Mouse (Mus musculus): Measurements from ENCODE around the gene Clec4d. TPM values are rescaled to one million over a fixed set of nuclear protein-coding genes. Genes with fewer than 3 reads are reported as not detected.

The Clec4d gene
- polyA plus RNA-seq, 1 experiment from 2014 or later: 0.59 TPM

Other genes with a start within 250 kb of the Clec4d start
- gene Clec4b1, start 212.1 kb upstream of the Clec4d start, polyA plus RNA-seq (2015; fragmentation: Nextera tagmentation; extraction: Ambion mirVana): not detected in 2 replicates
- gene Clec4a2, start 155.7 kb upstream of the Clec4d start, polyA plus RNA-seq (2015; fragmentation: Nextera tagmentation; extraction: Ambion mirVana): 6.2 and 6.4 TPM in 2 replicates
- gene Clec4b2, start 89.2 kb upstream of the Clec4d start, polyA plus RNA-seq (2015; fragmentation: Nextera tagmentation; extraction: Ambion mirVana): 0.14 TPM in 1 of 2 replicates, not detected in the other
- gene Clec4n, start 32.3 kb upstream of the Clec4d start, polyA plus RNA-seq (2015; fragmentation: Nextera tagmentation; extraction: Ambion mirVana): 5.0 TPM in 2 replicates
- 0.21 and 0.48 TPM in 2 replicates for gene Clec4e, start 27.8 kb downstream of the Clec4d start, polyA plus RNA-seq (2015; fragmentation: Nextera tagmentation; extraction: Ambion mirVana)
- gene Vmn2r19, start 46.2 kb downstream of the Clec4d start, polyA plus RNA-seq (2015; fragmentation: Nextera tagmentation; extraction: Ambion mirVana): not detected in 2 replicates
- not detected in 2 replicates for gene Vmn2r20, start 156.0 kb downstream of the Clec4d start, polyA plus RNA-seq (2015; fragmentation: Nextera tagmentation; extraction: Ambion mirVana)